Mouse (Mus musculus) limb, embryonic 14.5 days (tissue): Measurements from ENCODE around the gene Gm20795. TPM values are rescaled to one million over a fixed set of nuclear protein-coding genes. Genes with fewer than 3 reads are reported as not detected.
"Not testable (repeated sequence)": the region's sequence is repeated elsewhere in the genome, so short reads cannot be mapped to it uniquely, and the experiment has no call there.

Source experiments
- ATAC-seq: fragments of 200-750 bp; cut with Nextera tagmentation; 2 replicates; pipeline ENCODE4 v1.8.0; 2017; ENCODE audit warnings: low read depth, moderate number of reproducible peaks, moderate TSS enrichment; ENCODE audit not compliant: low FRiP score
- DNase-seq: peaks from one replicate; pipeline ENCODE4 v3.0.0-alpha.2; 2015; ENCODE audit warnings: low spot score
- H3K27ac ChIP-seq: fragments of 300-500 bp; sonication (generic); replicated peaks from 2 replicates; pipeline ENCODE4 v1.5.1; 2014; ENCODE audit warnings: low read depth, mild to moderate bottlenecking, low read length, moderate library complexity, mixed read lengths
- H3K27me3 ChIP-seq: fragments of 300-500 bp; sonication (generic); 2 replicates; pipeline ENCODE4 v1.6.1; 2014; ENCODE audit warnings: low read length, mixed read lengths; ENCODE audit not compliant: control insufficient read depth, insufficient read depth
- H3K36me3 ChIP-seq: fragments of 300-500 bp; sonication (generic); 2 replicates; pipeline ENCODE4 v1.6.1; 2014; ENCODE audit warnings: mild to moderate bottlenecking, low read length, moderate library complexity, mixed read lengths; ENCODE audit not compliant: control insufficient read depth, insufficient read depth
- H3K4me1 ChIP-seq: fragments of 300-500 bp; sonication (generic); 2 replicates; pipeline ENCODE4 v1.6.1; 2014; ENCODE audit warnings: antibody characterized with exemption, low read length, mixed read lengths; ENCODE audit not compliant: control insufficient read depth, insufficient read depth
- H3K4me2 ChIP-seq: fragments of 300-500 bp; sonication (generic); replicated peaks from 2 replicates; pipeline ENCODE4 v1.6.1; 2014; ENCODE audit warnings: low read depth, mild to moderate bottlenecking, low read length, moderate library complexity; ENCODE audit not compliant: severe bottlenecking
- H3K4me3 ChIP-seq: fragments of 300-500 bp; sonication (generic); replicated peaks from 2 replicates; pipeline ENCODE4 v1.5.1; 2014; ENCODE audit warnings: low read length
- H3K9ac ChIP-seq: fragments of 300-500 bp; sonication (generic); 2 replicates; pipeline ENCODE4 v1.6.1; 2014; ENCODE audit warnings: mild to moderate bottlenecking, low read depth, low read length, moderate library complexity; ENCODE audit not compliant: severe bottlenecking
- H3K9me3 ChIP-seq: fragments of 300-500 bp; sonication (generic); 2 replicates; pipeline ENCODE4 v1.6.1; 2016; ENCODE audit warnings: low read length; ENCODE audit not compliant: control insufficient read depth
- WGBS: fragments of 180-500 bp; shearing (Covaris S2); extraction: QIAGEN DNeasy Blood & Tissue Kit; methylation state at CpG from one replicate; pipeline ENCODE4 v1.1.7; 2014; 5-methylcytosine and 5-hydroxymethylcytosine counted together
- polyA plus RNA-seq, 2 experiments: library from polyadenylated mRNA; depleted of rRNA in 1 of 2; stranded (reverse) in 1 of 2; unstranded in 1 of 2; fragments of >200 nt; fragmentation: Nextera tagmentation in 1 of 2; extraction: Ambion mirVana in 1 of 2; gene quantifications; 2 replicates each; pipeline versions ENCODE4 v1.2.1 to v1.2.3; 2012 to 2014

The Gm20795 gene
- polyA plus RNA-seq (2012; rRNA removed), result not detected in 2 replicates
- polyA plus RNA-seq (2014; fragmentation: Nextera tagmentation; extraction: Ambion mirVana), result not detected in 2 replicates

GRCm38 (mm10) chrY:40804614-40805013 is at the start of gene Gm20795:
Gene Gm20795, plus strand, starts transcription at chrY:40804914.
- not testable (repeated sequence) for H3K9ac ChIP-seq, H3K4me1 ChIP-seq, H3K27ac ChIP-seq, DNase-seq, H3K4me3 ChIP-seq, H3K36me3 ChIP-seq, ATAC-seq, H3K9me3 ChIP-seq, H3K27me3 ChIP-seq, H3K4me2 ChIP-seq

GRCm38 (mm10) chrY:40775665-40776064 is 29.0 kb upstream of the Gm20795 start, which contains the start of gene Gm21797:
Gene Gm21797, minus strand, starts transcription at chrY:40775765.
- ATAC-seq, DNase-seq, H3K9ac ChIP-seq, H3K27me3 ChIP-seq, H3K9me3 ChIP-seq, H3K4me1 ChIP-seq, H3K4me2 ChIP-seq, H3K36me3 ChIP-seq, H3K4me3 ChIP-seq, H3K27ac ChIP-seq: not testable (repeated sequence)
- WGBS, result no CpG with 5 or more reads among the region's 3 CpGs

Other genes starting within 250 kb of the Gm20795 start
- not detected in 2 replicates for gene Gm21852, start 152.9 kb upstream of the Gm20795 start, polyA plus RNA-seq (2012; rRNA removed)
- gene Gm21852, start 152.9 kb upstream of the Gm20795 start, polyA plus RNA-seq (2014; fragmentation: Nextera tagmentation; extraction: Ambion mirVana), result not detected in 2 replicates
- gene Gm21797, start 29.1 kb upstream of the Gm20795 start, polyA plus RNA-seq (2012; rRNA removed), result not detected in 2 replicates
- gene Gm21797, start 29.1 kb upstream of the Gm20795 start, polyA plus RNA-seq (2014; fragmentation: Nextera tagmentation; extraction: Ambion mirVana), result not detected in 2 replicates